Mouse (Mus musculus): ENCODE data around the gene Pax7. TPM values are rescaled to one million over a fixed set of nuclear protein-coding genes. Genes with fewer than 3 reads are reported as not detected.

Gene Pax7
- polyA plus RNA-seq, 1 experiment, result not detected

- TF ChIP-seq GATA1 (IDR thresholded peaks at IDR 0.05; ENCODE audit: low read length), result no peak
- TF ChIP-seq TAL1 (IDR thresholded peaks at IDR 0.05; ENCODE audit: low read length), result no peak
- Histone ChIP-seq H3K4me3 (replicated peaks) (no peak overlapping the region), H3K36me3 (ENCODE audit: control insufficient read depth) (no peaks in the 10 kb centered on the region), H3K27me3 (ENCODE audit: control insufficient read depth) (no peaks in the 10 kb centered on the region), H3K4me1 (ENCODE audit: control insufficient read depth) (no peaks in the 10 kb centered on the region), H3K9me3 (ENCODE audit: control insufficient read depth, low read length) (peaks cover 6% of the 10 kb centered on the region)
Observed at GRCm38 (mm10) chr4:139747190-139747936, 86.0 kb downstream of the Pax7 start.

DNA sequence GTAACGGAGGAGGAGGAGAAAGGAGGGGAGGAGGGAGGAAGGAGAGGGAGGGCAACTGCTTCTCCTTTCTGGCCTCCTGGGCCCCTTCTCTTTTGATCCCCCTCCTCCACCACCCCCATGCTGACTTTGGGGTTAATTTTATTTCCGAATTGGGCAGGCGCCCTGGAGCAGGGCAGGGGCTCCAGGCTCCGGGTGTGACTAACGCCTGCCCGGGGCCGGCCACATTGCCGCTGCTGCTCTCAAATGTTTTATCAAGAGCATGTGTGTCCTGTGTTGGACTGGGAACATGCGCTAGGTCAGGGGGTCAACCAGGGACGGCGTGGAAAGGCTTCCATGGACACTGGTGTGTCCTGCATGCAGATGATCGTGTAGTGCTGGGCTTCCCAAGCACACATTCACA, 87.2 kb downstream of the Pax7 start:
- no peaks in the 10 kb centered on the region for H3K36me3 ChIP-seq (ENCODE audit: control insufficient read depth)
- H3K27me3 ChIP-seq (ENCODE audit: control insufficient read depth), result no peaks in the 10 kb centered on the region
- H3K4me1 ChIP-seq (ENCODE audit: control insufficient read depth), result no peaks in the 10 kb centered on the region
- TF ChIP-seq TAL1 (IDR thresholded peaks at IDR 0.05; ENCODE audit: low read length) (no peak), GATA1 (IDR thresholded peaks at IDR 0.05; ENCODE audit: low read length) (no peak)
- peaks cover 6% of the 10 kb centered on the region for H3K9me3 ChIP-seq (ENCODE audit: control insufficient read depth, low read length)
- no peak overlapping the region for H3K4me3 ChIP-seq (replicated peaks)

DNA sequence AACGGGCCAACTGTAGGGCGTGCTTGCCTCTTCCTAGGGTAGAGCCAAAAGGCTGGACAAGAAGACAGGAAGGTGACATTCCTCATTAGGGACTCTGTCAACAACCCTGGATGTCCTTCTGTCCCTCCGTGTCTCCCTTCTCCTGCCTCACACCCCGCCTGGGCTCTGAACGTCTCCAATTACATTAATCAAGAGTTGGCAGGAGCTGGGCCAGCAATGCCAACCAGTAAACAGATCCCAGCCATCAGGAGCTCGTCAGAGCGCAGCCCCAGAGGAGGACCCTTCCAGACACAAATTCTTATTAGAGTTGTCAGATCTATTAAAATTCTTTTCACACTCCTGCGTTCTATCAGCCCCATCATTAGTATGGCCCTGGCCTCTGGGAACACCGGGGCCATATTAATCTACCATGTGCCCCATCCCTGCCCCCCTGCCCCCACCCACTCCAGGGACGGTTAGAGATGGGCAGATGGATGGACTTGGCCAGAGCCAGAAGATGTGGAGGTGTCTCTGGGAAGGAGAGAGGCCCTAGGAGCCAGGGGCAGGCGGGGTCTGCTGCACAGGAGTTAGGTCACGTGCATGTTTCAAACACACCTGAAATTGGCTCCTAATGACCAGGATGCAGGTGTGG, 88.4 kb downstream of the Pax7 start:
- no peak for TF ChIP-seq TAL1 (IDR thresholded peaks at IDR 0.05; ENCODE audit: low read length)
- TF ChIP-seq GATA1 (IDR thresholded peaks at IDR 0.05; ENCODE audit: low read length), result no peak
- no peaks in the 10 kb centered on the region for H3K36me3 ChIP-seq (ENCODE audit: control insufficient read depth)
- no peak overlapping the region for H3K4me3 ChIP-seq (replicated peaks)
- peaks cover 6% of the 10 kb centered on the region for H3K9me3 ChIP-seq (ENCODE audit: control insufficient read depth, low read length)
- no peaks in the 10 kb centered on the region for H3K27me3 ChIP-seq (ENCODE audit: control insufficient read depth)
- no peaks in the 10 kb centered on the region for H3K4me1 ChIP-seq (ENCODE audit: control insufficient read depth)

DNA sequence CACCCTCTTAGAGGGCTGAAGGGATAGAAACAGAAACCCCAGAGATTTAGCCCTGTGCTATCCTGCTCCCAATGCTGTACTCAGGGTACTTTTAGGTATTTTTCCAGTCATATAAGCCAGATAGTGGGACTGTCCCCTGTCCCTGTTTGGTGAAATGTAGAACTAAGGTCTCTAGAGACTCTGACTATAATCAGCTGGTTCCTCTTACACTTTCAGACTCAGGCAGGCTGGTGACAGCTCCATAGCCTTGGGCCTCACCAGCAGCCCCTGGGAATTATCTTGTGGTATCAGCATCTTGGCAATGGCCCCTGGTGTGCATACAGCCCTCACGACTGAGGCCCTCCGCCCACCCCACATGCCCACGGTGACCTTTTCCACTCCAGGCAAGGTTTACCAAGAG, 89.7 kb downstream of the Pax7 start:
- Histone ChIP-seq H3K4me1 (ENCODE audit: control insufficient read depth) (no peaks in the 10 kb centered on the region), H3K27me3 (ENCODE audit: control insufficient read depth) (no peaks in the 10 kb centered on the region), H3K9me3 (ENCODE audit: control insufficient read depth, low read length) (no peaks in the 10 kb centered on the region), H3K36me3 (ENCODE audit: control insufficient read depth) (no peaks in the 10 kb centered on the region), H3K4me3 (replicated peaks) (no peak overlapping the region)
- TF ChIP-seq TAL1 (IDR thresholded peaks at IDR 0.05; ENCODE audit: low read length) (no peak), GATA1 (IDR thresholded peaks at IDR 0.05; ENCODE audit: low read length) (no peak)

- Histone ChIP-seq H3K27me3 (ENCODE audit: control insufficient read depth) (no peaks in the 10 kb centered on the region), H3K36me3 (ENCODE audit: control insufficient read depth) (no peaks in the 10 kb centered on the region), H3K9me3 (ENCODE audit: control insufficient read depth, low read length) (no peaks in the 10 kb centered on the region; the same call in 1 of the 2 replicates), H3K4me1 (ENCODE audit: control insufficient read depth) (no peaks in the 10 kb centered on the region), H3K4me3 (replicated peaks) (no peak overlapping the region)
- TF ChIP-seq TAL1 (IDR thresholded peaks at IDR 0.05; ENCODE audit: low read length) (no peak), GATA1 (IDR thresholded peaks at IDR 0.05; ENCODE audit: low read length) (no peak)
Observed at GRCm38 (mm10) chr4:139737035-139737434, 96.3 kb downstream of the Pax7 start.

DNA sequence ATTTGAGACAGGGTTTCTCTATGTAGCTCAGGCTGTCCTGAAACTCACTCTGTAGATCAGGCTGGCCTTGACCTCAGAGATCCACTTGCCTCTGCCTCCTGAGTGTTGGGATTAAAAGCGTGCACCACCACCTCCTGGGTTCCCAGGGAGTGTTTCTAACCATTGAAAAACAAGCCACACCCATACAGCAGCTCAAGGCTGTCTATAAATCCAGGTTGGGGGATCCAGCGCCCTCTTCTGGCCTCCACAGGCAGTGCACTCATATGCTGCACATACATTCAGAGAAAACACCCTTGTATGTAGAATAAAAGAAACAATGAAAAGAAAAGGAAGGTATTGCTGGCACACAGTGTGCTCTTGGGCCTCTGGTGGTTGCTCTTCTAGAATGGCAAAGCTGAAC, 106.2 kb downstream of the Pax7 start:
- TF ChIP-seq GATA1 (IDR thresholded peaks at IDR 0.05; ENCODE audit: low read length) (no peak), TAL1 (IDR thresholded peaks at IDR 0.05; ENCODE audit: low read length) (no peak)
- Histone ChIP-seq H3K9me3 (ENCODE audit: control insufficient read depth, low read length) (peaks cover 23% of the 10 kb centered on the region), H3K27me3 (ENCODE audit: control insufficient read depth) (peaks cover 2% of the 10 kb centered on the region; the same call in 1 of the 2 replicates), H3K36me3 (ENCODE audit: control insufficient read depth) (no peaks in the 10 kb centered on the region), H3K4me1 (ENCODE audit: control insufficient read depth) (no peaks in the 10 kb centered on the region), H3K4me3 (replicated peaks) (no peak overlapping the region)

- no peaks in the 10 kb centered on the region for H3K4me1 ChIP-seq (ENCODE audit: control insufficient read depth)
- peaks cover 2% of the 10 kb centered on the region; the same call in 1 of the 2 replicates for H3K27me3 ChIP-seq (ENCODE audit: control insufficient read depth)
- no peak for TF ChIP-seq TAL1 (IDR thresholded peaks at IDR 0.05; ENCODE audit: low read length)
- TF ChIP-seq GATA1 (IDR thresholded peaks at IDR 0.05; ENCODE audit: low read length), result no peak
- peaks cover 23% of the 10 kb centered on the region for H3K9me3 ChIP-seq (ENCODE audit: control insufficient read depth, low read length)
- no peak overlapping the region for H3K4me3 ChIP-seq (replicated peaks)
- no peaks in the 10 kb centered on the region for H3K36me3 ChIP-seq (ENCODE audit: control insufficient read depth)
Observed at GRCm38 (mm10) chr4:139725421-139725820, 107.9 kb downstream of the Pax7 start.

DNA sequence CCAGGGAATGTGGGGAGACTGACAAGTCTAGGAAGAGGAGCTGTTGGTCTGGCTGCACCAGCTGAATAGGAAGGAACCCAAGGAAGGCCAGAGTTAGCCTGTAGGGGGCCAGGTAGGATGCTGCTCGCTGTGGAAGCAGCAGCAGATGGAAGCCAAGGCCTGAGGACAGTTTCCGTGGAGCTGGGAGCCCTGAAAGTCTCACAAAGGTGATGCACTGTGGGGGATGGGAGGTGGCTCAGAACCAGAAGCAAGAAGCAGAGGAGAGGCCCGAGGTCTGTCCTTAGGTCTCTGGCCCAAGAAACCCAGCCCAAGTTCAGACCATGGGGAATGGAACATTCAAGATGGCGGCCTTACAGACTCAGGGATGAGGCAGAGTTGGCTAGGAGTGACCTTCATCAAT, 109.0 kb downstream of the Pax7 start:
- peaks cover 2% of the 10 kb centered on the region; the same call in 1 of the 2 replicates for H3K27me3 ChIP-seq (ENCODE audit: control insufficient read depth)
- no peaks in the 10 kb centered on the region for H3K4me1 ChIP-seq (ENCODE audit: control insufficient read depth)
- no peaks in the 10 kb centered on the region for H3K36me3 ChIP-seq (ENCODE audit: control insufficient read depth)
- H3K9me3 ChIP-seq (ENCODE audit: control insufficient read depth, low read length), result peaks cover 20% of the 10 kb centered on the region
- no peak for TF ChIP-seq GATA1 (IDR thresholded peaks at IDR 0.05; ENCODE audit: low read length)
- no peak for TF ChIP-seq TAL1 (IDR thresholded peaks at IDR 0.05; ENCODE audit: low read length)
- no peak overlapping the region for H3K4me3 ChIP-seq (replicated peaks)

GRCm38 (mm10) chr4:139718978-139719377, 114.3 kb downstream of the Pax7 start:
- Histone ChIP-seq H3K4me3 (replicated peaks) (no peak overlapping the region), H3K36me3 (ENCODE audit: control insufficient read depth) (no peaks in the 10 kb centered on the region), H3K9me3 (ENCODE audit: control insufficient read depth, low read length) (no peaks in the 10 kb centered on the region), H3K27me3 (ENCODE audit: control insufficient read depth) (no peaks in the 10 kb centered on the region; the same call in 1 of the 2 replicates), H3K4me1 (ENCODE audit: control insufficient read depth) (no peaks in the 10 kb centered on the region)
- no peak for TF ChIP-seq TAL1 (IDR thresholded peaks at IDR 0.05; ENCODE audit: low read length)

Measured in erythroblast, embryonic 14.5 days (primary cell).